In the genomic region with DNA sequence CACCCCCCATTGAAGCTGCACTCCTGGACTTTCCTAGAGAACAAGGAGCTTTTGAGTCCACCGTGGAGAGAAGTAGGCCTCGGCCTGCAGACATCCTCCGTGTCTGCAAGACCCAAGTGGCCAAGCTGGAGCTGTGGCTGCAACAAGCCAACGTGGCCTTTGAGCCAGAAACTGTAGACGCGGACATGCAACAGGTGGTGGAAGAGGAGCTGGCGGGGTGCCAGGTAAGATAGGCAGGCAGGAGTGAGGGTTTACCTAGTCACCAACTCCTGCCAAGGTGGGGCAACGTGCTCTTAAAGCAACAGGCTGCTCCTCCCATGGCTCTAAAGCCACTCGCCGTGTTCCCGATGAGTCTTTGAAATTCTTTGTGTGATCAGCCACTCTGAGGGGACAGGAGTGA, we compare ENCODE assay signal across 8 mouse cellular contexts.
A peak's percentile ranks its signal among the peaks of the same experiment; 100 is the strongest.
DNase-seq lines count a peak whose midpoint lies in the region; ATAC-seq and TF ChIP-seq lines count a peak whose summit lies in the region.

No protein-coding gene starts in this region.

- no peak for ATAC-seq in granulocyte monocyte progenitor cell, adult 5-6 weeks (replicated peaks; ENCODE audit: poor library complexity, severe bottlenecking)
- ATAC-seq in neural tube, embryonic 15.5 days (ENCODE audit: low FRiP score), result no peak

- TF ChIP-seq POLR2A in small intestine, adult 2 months (IDR thresholded peaks at IDR 0.05; ENCODE audit: low read depth, low read length), result peak; percentile 42; the same call in 1 of the 2 replicates

- TF ChIP-seq CTCF in small intestine, adult 2 months (IDR thresholded peaks at IDR 0.05; ENCODE audit: extremely low read depth, insufficient read length, insufficient replicate concordance, low read depth, low read length), result no peak

- H3K4me3 ChIP-seq in small intestine, adult 2 months (ENCODE audit: low read depth, low read length), result peak overlapping the region; percentile 48
- no peak overlapping the region for H3K4me3 ChIP-seq in neural tube, embryonic 15.5 days (replicated peaks)

- intact Hi-C loops in heart, postnatal 25 days (cut with DNase I), result no loop called here

- H3K9ac ChIP-seq in neural tube, embryonic 15.5 days (replicated peaks), result no peak overlapping the region

- no peaks in the 10 kb centered on the region; the same call in 1 of the 2 replicates for H3K4me1 ChIP-seq in small intestine, adult 2 months (ENCODE audit: control insufficient read depth, insufficient read depth, insufficient read length, low read length)
- no peaks in the 10 kb centered on the region for H3K4me1 ChIP-seq in neural tube, embryonic 15.5 days

- peak; percentile 7 to 15 for DNase-seq in heart, adult 18-20 months
- no peak for DNase-seq in heart, postnatal 25 days (ENCODE audit: low spot score)
- peak; percentile 56 to 65 for DNase-seq in cerebellum, postnatal 10 days
- DNase-seq in kidney, postnatal 25 days, result peak; percentile 69 to 77
- no peak for DNase-seq in right cerebral cortex, postnatal 36 days (ENCODE audit: low spot score in 2 of 2)

- 28% methylated on average over 11 of the region's 11 CpGs for WGBS in small intestine, adult 2 months
- WGBS in neural tube, embryonic 15.5 days, result 90% methylated on average over 11 of the region's 11 CpGs

- no peak overlapping the region for H3K4me2 ChIP-seq in neural tube, embryonic 15.5 days

- no peaks in the 10 kb centered on the region for H3K27me3 ChIP-seq in small intestine, adult 2 months (ENCODE audit: control insufficient read depth, insufficient read depth, low read length)
- H3K27me3 ChIP-seq in neural tube, embryonic 15.5 days (replicated peaks), result no peaks in the 10 kb centered on the region

- H3K36me3 ChIP-seq in small intestine, adult 2 months (ENCODE audit: control insufficient read depth, insufficient read depth, low read length), result peaks cover 5% of the 10 kb centered on the region; the same call in 1 of the 2 replicates
- no peaks in the 10 kb centered on the region for H3K36me3 ChIP-seq in neural tube, embryonic 15.5 days

- peak overlapping the region; percentile 69 for H3K27ac ChIP-seq in small intestine, adult 2 months (ENCODE audit: insufficient read depth, low read depth, low read length)
- H3K27ac ChIP-seq in neural tube, embryonic 15.5 days (replicated peaks), result no peak overlapping the region

- H3K9me3 ChIP-seq in neural tube, embryonic 15.5 days (replicated peaks), result no peaks in the 10 kb centered on the region

Comparison
In these comparisons a context has a peak if more than half of its experiments do, and no peak if none do; other contexts are left out.
1. DNase-seq: peak in heart, adult 18-20 months (2 of 2), cerebellum, postnatal 10 days (2 of 2) and kidney, postnatal 25 days (2 of 2); none in heart, postnatal 25 days (single experiment) and right cerebral cortex, postnatal 36 days (0 of 2).